Mouse (Mus musculus) ES-E14 (cell line): ENCODE results near the gene Mllt11.

Experiments
- CHD2 ChIP-seq: IDR thresholded peaks from 2 replicates; pipeline ENCODE4 v1.6.1; 2014; ENCODE audit warnings: mild to moderate bottlenecking, low read depth, low read length, inconsistent platforms
- HCFC1 ChIP-seq: IDR thresholded peaks from 2 replicates; pipeline ENCODE4 v1.6.1; 2012; ENCODE audit warnings: low read length, inconsistent platforms, borderline replicate concordance; ENCODE audit not compliant: insufficient read depth
- MAFK ChIP-seq: IDR thresholded peaks from 2 replicates; pipeline ENCODE4 v1.6.1; 2014; ENCODE audit warnings: mild to moderate bottlenecking, low read depth, low read length, inconsistent platforms; ENCODE audit not compliant: insufficient read depth
- ZC3H11A ChIP-seq: IDR thresholded peaks from 2 replicates; pipeline ENCODE4 v1.6.1; 2012; ENCODE audit warnings: low read depth, mild to moderate bottlenecking, inconsistent platforms, low read length, borderline replicate concordance
- ZNF384 ChIP-seq: IDR thresholded peaks from 2 replicates; pipeline ENCODE4 v1.6.1; 2012; ENCODE audit warnings: low read depth, low read length, inconsistent platforms

GRCm38 (mm10) chr3:95181841-95182240 is 50.1 kb downstream of the Mllt11 start:
- TF ChIP-seq ZC3H11A (no peak), ZNF384 (no peak), MAFK (no peak), CHD2 (no peak), HCFC1 (no peak)
